Mouse (Mus musculus): Measurements from ENCODE around the gene Coro1b.

Gene Coro1b

DNA sequence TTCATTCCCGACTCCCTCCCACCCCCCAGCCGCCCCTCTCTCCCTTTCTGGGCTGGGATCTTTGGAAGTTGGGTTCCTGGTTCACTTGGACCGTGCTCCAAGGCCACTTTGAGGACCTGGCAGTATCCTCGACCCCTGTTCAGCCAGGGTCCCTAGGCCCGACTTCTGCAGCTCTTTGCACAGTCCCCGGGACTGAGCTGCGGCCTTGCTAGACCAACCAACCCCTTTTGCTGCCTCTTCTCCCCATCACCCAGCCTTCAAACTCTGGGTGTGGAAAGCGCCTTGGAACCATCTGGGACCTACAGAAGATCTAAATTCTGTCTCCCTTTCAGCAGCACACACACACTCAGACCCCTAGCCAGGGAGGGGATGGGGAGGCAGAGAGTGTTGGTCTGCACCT is 400 bp downstream of the Coro1b start:
- Histone ChIP-seq H3K27me3 (ENCODE audit: insufficient read depth, low read length) (peaks cover 3% of the 10 kb centered on the region; the same call in 1 of the 2 replicates), H3K9me3 (ENCODE audit: low read length) (no peaks in the 10 kb centered on the region), H3K4me3 (replicated peaks; ENCODE audit: low read length) (peak overlapping the region; percentile 87), H3K4me1 (replicated peaks; ENCODE audit: low read depth, low read length) (peaks cover 90% of the 10 kb centered on the region), H3K36me3 (ENCODE audit: insufficient read depth, low read length) (peaks cover 44% of the 10 kb centered on the region)
- no peak for TF ChIP-seq POU5F1 (IDR thresholded peaks at IDR 0.05; ENCODE audit: borderline replicate concordance, low read length)
- TF ChIP-seq NANOG (IDR thresholded peaks at IDR 0.05; ENCODE audit: borderline replicate concordance, low read length) = no peak
- TF ChIP-seq CTCF (conservative IDR thresholded peaks at IDR 0.05; ENCODE audit: low read length) = no peak

DNA sequence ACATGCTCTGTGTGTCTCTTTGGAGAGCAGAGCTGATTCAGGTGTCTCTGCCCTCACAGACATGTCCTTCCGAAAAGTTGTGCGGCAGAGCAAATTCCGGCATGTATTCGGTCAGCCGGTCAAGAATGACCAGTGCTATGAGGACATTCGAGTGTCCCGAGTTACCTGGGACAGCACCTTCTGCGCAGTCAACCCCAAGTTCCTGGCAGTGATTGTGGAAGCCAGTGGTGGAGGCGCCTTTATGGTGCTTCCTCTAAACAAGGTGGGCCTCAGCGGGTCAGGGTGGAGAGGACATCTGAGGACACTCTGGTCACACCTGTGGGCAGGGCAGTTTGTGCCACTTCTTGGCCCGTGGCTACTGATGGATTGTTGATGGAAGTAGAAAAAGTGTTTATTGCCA is 864 bp downstream of the Coro1b start:
- no peaks in the 10 kb centered on the region for H3K9me3 ChIP-seq (ENCODE audit: low read length)
- peaks cover 94% of the 10 kb centered on the region for H3K4me1 ChIP-seq (replicated peaks; ENCODE audit: low read depth, low read length)
- no peak for TF ChIP-seq CTCF (conservative IDR thresholded peaks at IDR 0.05; ENCODE audit: low read length)
- no peak for TF ChIP-seq POU5F1 (IDR thresholded peaks at IDR 0.05; ENCODE audit: borderline replicate concordance, low read length)
- TF ChIP-seq NANOG (IDR thresholded peaks at IDR 0.05; ENCODE audit: borderline replicate concordance, low read length) = no peak

DNA sequence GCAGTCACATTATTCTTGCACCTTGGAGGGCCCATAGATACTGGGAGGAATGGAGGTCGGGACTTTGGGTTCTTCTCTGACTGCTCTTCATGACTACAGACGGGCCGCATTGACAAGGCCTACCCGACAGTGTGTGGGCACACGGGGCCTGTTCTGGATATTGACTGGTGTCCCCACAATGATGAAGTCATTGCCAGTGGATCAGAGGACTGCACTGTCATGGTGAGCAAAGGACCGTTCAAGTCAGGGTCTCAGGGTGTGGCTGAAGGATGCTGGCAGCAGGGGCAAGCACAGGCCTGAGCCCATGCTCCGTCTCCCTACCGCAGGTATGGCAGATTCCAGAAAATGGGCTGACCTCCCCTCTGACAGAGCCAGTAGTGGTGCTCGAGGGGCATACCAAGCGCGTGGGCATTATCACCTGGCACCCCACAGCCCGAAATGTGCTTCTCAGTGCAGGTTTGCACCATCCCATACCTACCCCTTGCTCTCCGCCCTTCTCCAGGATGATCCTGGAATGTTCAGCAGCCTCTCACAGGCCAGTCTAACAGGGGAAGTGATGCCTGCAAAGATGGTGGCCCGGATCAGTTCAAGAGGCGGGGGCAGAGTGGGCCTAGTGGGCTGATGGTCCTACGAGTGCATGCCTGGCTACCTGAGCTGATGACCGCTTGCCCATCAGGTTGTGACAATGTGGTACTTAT is 1.5 kb downstream of the Coro1b start:
- TF ChIP-seq CTCF (conservative IDR thresholded peaks at IDR 0.05; ENCODE audit: low read length) (no peak), NANOG (IDR thresholded peaks at IDR 0.05; ENCODE audit: borderline replicate concordance, low read length) (no peak), POU5F1 (IDR thresholded peaks at IDR 0.05; ENCODE audit: borderline replicate concordance, low read length) (no peak)
- H3K4me1 ChIP-seq (replicated peaks; ENCODE audit: low read depth, low read length) = peaks cover 94% of the 10 kb centered on the region
- H3K36me3 ChIP-seq (ENCODE audit: insufficient read depth, low read length) = peaks cover 50% of the 10 kb centered on the region
- peak overlapping the region; percentile 87 for H3K4me3 ChIP-seq (replicated peaks; ENCODE audit: low read length)
- no peaks in the 10 kb centered on the region for H3K27me3 ChIP-seq (ENCODE audit: insufficient read depth, low read length)
- H3K9me3 ChIP-seq (ENCODE audit: low read length) = no peaks in the 10 kb centered on the region

More for the DNA sequence above, 864 bp downstream of the Coro1b start:
- H3K36me3 ChIP-seq (ENCODE audit: insufficient read depth, low read length) = peaks cover 48% of the 10 kb centered on the region
- H3K27me3 ChIP-seq (ENCODE audit: insufficient read depth, low read length) = no peaks in the 10 kb centered on the region
- peak overlapping the region; percentile 87 for H3K4me3 ChIP-seq (replicated peaks; ENCODE audit: low read length)

DNA sequence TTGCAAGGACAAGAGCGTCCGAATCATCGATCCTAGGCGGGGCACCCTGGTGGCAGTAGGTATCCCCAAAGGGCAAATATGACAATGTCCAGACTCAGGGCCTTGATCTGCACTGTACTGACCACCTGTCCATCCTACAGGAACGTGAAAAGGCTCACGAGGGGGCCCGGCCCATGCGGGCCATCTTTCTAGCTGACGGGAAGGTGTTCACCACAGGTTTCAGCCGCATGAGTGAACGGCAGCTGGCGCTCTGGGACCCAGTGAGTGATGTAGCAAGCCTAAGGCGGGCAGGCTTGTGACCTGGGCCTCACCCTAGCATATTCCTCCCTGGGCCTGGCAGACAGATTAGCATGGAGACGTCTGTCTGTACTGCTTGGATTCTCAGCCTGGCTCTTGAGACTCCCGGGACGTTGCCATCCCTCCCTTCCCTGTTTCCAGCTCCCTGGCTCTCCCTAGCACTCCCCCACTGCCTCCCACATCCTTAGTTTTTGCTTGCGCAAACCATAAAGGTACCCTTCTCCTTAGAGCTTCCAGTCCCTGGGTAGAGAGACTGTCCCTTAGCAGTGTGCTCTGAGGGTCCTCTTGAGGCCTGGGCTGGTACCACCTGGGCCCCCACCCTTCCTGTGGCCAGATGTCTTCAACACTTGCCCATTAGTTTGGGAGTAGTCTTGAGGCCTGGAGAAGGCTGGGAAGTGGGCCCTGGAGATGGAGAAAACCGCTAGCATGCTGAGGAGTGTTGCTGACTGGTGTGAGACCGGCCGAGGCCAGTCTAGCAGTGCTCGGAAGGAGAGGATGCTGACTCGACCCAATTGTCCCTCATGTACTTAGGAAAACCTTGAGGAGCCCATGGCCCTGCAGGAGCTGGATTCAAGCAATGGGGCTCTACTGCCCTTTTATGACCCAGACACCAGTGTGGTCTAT is 2.4 kb downstream of the Coro1b start:
- Histone ChIP-seq H3K4me3 (replicated peaks; ENCODE audit: low read length) (peak overlapping the region; percentile 87), H3K9me3 (ENCODE audit: low read length) (no peaks in the 10 kb centered on the region), H3K36me3 (ENCODE audit: insufficient read depth, low read length) (peaks cover 53% of the 10 kb centered on the region), H3K27me3 (ENCODE audit: insufficient read depth, low read length) (no peaks in the 10 kb centered on the region), H3K4me1 (replicated peaks; ENCODE audit: low read depth, low read length) (peaks cover 95% of the 10 kb centered on the region)
- TF ChIP-seq POU5F1 (IDR thresholded peaks at IDR 0.05; ENCODE audit: borderline replicate concordance, low read length) (no peak), CTCF (conservative IDR thresholded peaks at IDR 0.05; ENCODE audit: low read length) (no peak), NANOG (IDR thresholded peaks at IDR 0.05; ENCODE audit: borderline replicate concordance, low read length) (no peak)

DNA sequence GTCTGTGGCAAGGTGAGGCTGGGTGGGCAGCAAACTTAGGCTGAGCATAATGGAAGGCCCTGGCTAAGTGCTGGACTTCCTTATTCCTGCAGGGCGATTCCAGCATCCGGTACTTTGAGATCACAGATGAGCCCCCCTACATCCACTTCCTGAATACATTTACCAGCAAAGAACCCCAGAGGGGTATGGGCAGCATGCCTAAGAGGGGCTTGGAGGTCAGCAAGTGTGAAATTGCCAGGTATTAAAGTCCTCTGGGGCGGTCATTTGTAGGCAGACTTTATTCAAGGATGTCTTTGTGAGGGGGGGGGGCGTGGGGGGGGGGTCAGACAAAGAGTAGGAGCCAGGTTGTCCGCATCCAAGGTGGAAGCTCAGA is 3.1 kb downstream of the Coro1b start:
- Histone ChIP-seq H3K4me1 (replicated peaks; ENCODE audit: low read depth, low read length) (peaks cover 95% of the 10 kb centered on the region), H3K27me3 (ENCODE audit: insufficient read depth, low read length) (no peaks in the 10 kb centered on the region), H3K4me3 (replicated peaks; ENCODE audit: low read length) (peak overlapping the region; percentile 87; the same call in 1 of the 2 replicates), H3K36me3 (ENCODE audit: insufficient read depth, low read length) (peaks cover 58% of the 10 kb centered on the region), H3K9me3 (ENCODE audit: low read length) (no peaks in the 10 kb centered on the region)
- TF ChIP-seq POU5F1 (IDR thresholded peaks at IDR 0.05; ENCODE audit: borderline replicate concordance, low read length) (no peak), NANOG (IDR thresholded peaks at IDR 0.05; ENCODE audit: borderline replicate concordance, low read length) (no peak), CTCF (conservative IDR thresholded peaks at IDR 0.05; ENCODE audit: low read length) (no peak)

DNA sequence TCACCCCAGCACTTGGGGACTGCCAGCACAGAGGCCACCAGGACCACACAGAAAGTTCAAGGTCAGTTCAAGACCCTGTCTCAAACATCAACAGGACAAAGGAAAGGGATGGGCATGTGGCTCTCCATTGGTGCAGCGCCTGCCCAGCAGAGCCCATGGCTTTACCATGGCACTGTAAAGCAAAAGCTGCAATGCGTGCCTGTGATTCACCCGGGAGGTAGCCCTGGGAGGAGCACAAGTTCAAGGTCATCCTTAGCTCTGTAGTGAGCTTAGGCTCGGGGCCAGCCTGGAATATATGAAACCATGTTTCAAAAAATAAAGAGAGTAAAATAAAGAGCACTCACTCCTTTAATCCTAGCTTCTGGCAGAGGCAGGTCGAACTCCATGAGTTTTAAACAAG is 3.5 kb downstream of the Coro1b start:
- H3K27me3 ChIP-seq (ENCODE audit: insufficient read depth, low read length) = no peaks in the 10 kb centered on the region
- TF ChIP-seq CTCF (conservative IDR thresholded peaks at IDR 0.05; ENCODE audit: low read length) = no peak
- no peak for TF ChIP-seq NANOG (IDR thresholded peaks at IDR 0.05; ENCODE audit: borderline replicate concordance, low read length)
- TF ChIP-seq POU5F1 (IDR thresholded peaks at IDR 0.05; ENCODE audit: borderline replicate concordance, low read length) = no peak
- H3K4me3 ChIP-seq (replicated peaks; ENCODE audit: low read length) = peak overlapping the region; percentile 39; the same call in 1 of the 2 replicates
- H3K9me3 ChIP-seq (ENCODE audit: low read length) = no peaks in the 10 kb centered on the region
- peaks cover 95% of the 10 kb centered on the region for H3K4me1 ChIP-seq (replicated peaks; ENCODE audit: low read depth, low read length)
- peaks cover 62% of the 10 kb centered on the region for H3K36me3 ChIP-seq (ENCODE audit: insufficient read depth, low read length)

- H3K27me3 ChIP-seq (ENCODE audit: insufficient read depth, low read length) = no peaks in the 10 kb centered on the region
- peaks cover 69% of the 10 kb centered on the region for H3K36me3 ChIP-seq (ENCODE audit: insufficient read depth, low read length)
- H3K9me3 ChIP-seq (ENCODE audit: low read length) = no peaks in the 10 kb centered on the region
- no peak for TF ChIP-seq CTCF (conservative IDR thresholded peaks at IDR 0.05; ENCODE audit: low read length)
- no peak for TF ChIP-seq POU5F1 (IDR thresholded peaks at IDR 0.05; ENCODE audit: borderline replicate concordance, low read length)
- H3K4me1 ChIP-seq (replicated peaks; ENCODE audit: low read depth, low read length) = peaks cover 94% of the 10 kb centered on the region
- 0 out of 2 replicates have a peak overlapping the region, but pooled peaks have one; percentile 10 for H3K4me3 ChIP-seq (replicated peaks; ENCODE audit: low read length)
Measured at GRCm38 (mm10) chr19:4152445-4153231, 4.2 kb downstream of the Coro1b start.

DNA sequence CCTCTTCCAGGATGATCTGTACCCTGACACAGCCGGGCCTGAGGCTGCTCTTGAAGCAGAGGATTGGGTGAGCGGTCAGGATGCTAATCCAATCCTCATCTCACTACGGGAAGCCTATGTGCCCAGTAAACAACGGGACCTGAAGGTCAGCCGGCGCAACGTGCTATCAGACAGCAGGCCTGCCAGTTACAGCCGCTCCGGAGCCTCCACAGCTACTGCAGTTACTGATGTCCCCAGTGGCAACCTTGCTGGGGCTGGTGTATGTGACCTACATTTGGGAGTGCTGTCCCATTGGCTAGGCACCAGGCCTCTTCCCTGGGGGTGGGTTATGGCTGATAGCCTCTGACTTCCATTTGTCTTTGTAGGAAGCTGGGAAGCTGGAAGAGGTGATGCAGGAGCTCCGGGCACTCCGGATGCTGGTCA is 4.8 kb downstream of the Coro1b start, which contains the start of gene Ptprcap:
Gene Ptprcap, plus strand, starts transcription at position 373 of the 423 bp plus-strand sequence.
- no peaks in the 10 kb centered on the region for H3K9me3 ChIP-seq (ENCODE audit: low read length)
- H3K4me3 ChIP-seq (replicated peaks; ENCODE audit: low read length) = peak within 1 kb of the TSS; percentile 72
- no peaks in the 10 kb centered on the region for H3K27me3 ChIP-seq (ENCODE audit: insufficient read depth, low read length)
- TF ChIP-seq POU5F1 (IDR thresholded peaks at IDR 0.05; ENCODE audit: borderline replicate concordance, low read length) (no peak), NANOG (IDR thresholded peaks at IDR 0.05; ENCODE audit: borderline replicate concordance, low read length) (no peak), CTCF (conservative IDR thresholded peaks at IDR 0.05; ENCODE audit: low read length) (no peak)
- peaks cover 88% of the 10 kb centered on the region for H3K4me1 ChIP-seq (replicated peaks; ENCODE audit: low read depth, low read length)
- peaks cover 75% of the 10 kb centered on the region for H3K36me3 ChIP-seq (ENCODE audit: insufficient read depth, low read length)

Measured in E14TG2a.4 (cell line).